Mouse (Mus musculus): ENCODE measurements around the gene Blmh.

The Blmh gene

GRCm38 (mm10) chr11:76924759-76925236 lies at the start of gene Blmh:
Gene Blmh, plus strand, starts transcription at chr11:76924809.
- DNase-seq, result no peak

GRCm38 (mm10) chr11:76879816-76880215 lies 44.8 kb upstream of the Blmh start:
- DNase-seq, result no peak

GRCm38 (mm10) chr11:76884451-76884850 lies 40.2 kb upstream of the Blmh start:
- no peak for DNase-seq

GRCm38 (mm10) chr11:76889339-76890164 lies 35.1 kb upstream of the Blmh start:
- no peak for DNase-seq

GRCm38 (mm10) chr11:76891171-76891570 lies 33.4 kb upstream of the Blmh start:
- no peak for DNase-seq

- no peak for DNase-seq
Measured at GRCm38 (mm10) chr11:76891738-76892349, 32.8 kb upstream of the Blmh start.

GRCm38 (mm10) chr11:76892972-76893371 lies 31.6 kb upstream of the Blmh start:
- no peak for DNase-seq

GRCm38 (mm10) chr11:76893570-76893969 lies 31.0 kb upstream of the Blmh start:
- DNase-seq, result no peak

GRCm38 (mm10) chr11:76894240-76894639 lies 30.4 kb upstream of the Blmh start:
- peak; percentile 21 for DNase-seq

GRCm38 (mm10) chr11:76896360-76896759 lies 28.2 kb upstream of the Blmh start:
- DNase-seq, result no peak

GRCm38 (mm10) chr11:76897126-76897525 lies 27.5 kb upstream of the Blmh start:
- DNase-seq, result no peak

GRCm38 (mm10) chr11:76897871-76898270 lies 26.7 kb upstream of the Blmh start:
- DNase-seq, result no peak

- DNase-seq, result no peak
Measured at GRCm38 (mm10) chr11:76898751-76899150, 25.9 kb upstream of the Blmh start.

- no peak for DNase-seq
Measured at GRCm38 (mm10) chr11:76899758-76900738, 24.6 kb upstream of the Blmh start.

- DNase-seq, result no peak
Measured at GRCm38 (mm10) chr11:76901579-76902361, 22.8 kb upstream of the Blmh start, which contains the start of gene Tmigd1. Gene Tmigd1, plus strand, starts transcription at chr11:76902159.

GRCm38 (mm10) chr11:76904340-76904739 lies 20.3 kb upstream of the Blmh start:
- DNase-seq, result no peak

GRCm38 (mm10) chr11:76908651-76909050 lies 16.0 kb upstream of the Blmh start:
- no peak for DNase-seq

GRCm38 (mm10) chr11:76911325-76912054 lies 13.1 kb upstream of the Blmh start:
- DNase-seq, result no peak

GRCm38 (mm10) chr11:76912055-76912395 lies 12.6 kb upstream of the Blmh start:
- peak; percentile 26 for DNase-seq

GRCm38 (mm10) chr11:76914366-76914765 lies 10.2 kb upstream of the Blmh start:
- no peak for DNase-seq

- DNase-seq, result no peak
Measured at GRCm38 (mm10) chr11:76916539-76917229, 7.9 kb upstream of the Blmh start.
